Mouse (Mus musculus) embryonic fibroblast, embryonic 13.5 days (primary cell): ENCODE measurements around the gene Usp10.

Source experiments
- CTCF ChIP-seq: IDR thresholded peaks from 2 replicates; pipeline ENCODE4 v1.5.1; 2011; ENCODE audit warnings: mild to moderate bottlenecking, control low read depth, low read length, moderate library complexity, borderline replicate concordance; ENCODE audit not compliant: insufficient read depth
- POLR2A ChIP-seq: IDR thresholded peaks from 2 replicates; pipeline ENCODE4 v1.6.1; 2011; ENCODE audit warnings: low read depth, mild to moderate bottlenecking, control low read depth, low read length, moderate library complexity

DNA sequence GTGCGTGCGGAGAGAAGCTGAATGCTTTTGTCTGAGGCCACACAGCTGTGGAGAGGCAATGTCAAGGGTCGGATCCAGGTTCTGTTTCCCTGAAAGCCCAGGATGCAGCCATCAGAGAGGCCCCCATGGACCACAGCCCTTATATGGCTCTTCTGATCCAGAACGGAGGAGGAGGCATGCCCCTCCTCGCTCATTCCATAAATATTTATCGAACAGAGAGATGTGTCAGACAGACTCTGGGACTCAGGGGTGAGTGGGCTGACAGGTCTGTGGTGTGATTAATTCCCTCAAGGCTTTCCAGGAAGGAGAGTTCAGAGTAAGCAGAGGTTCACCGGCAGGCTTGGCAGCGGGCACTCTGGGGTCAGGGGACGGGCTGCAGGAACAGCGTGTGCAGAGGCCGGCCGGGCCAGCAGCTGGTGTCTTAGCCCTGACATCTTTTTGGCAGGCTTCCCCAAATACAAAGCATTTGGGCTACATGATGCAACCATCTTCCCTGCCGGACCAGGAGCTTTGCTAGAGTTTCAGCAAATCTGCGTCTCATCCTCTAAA lies 94.1 kb downstream of the Usp10 start:
- TF ChIP-seq POLR2A (no peak), CTCF (no peak)
